Mouse (Mus musculus): ENCODE results near the gene Tex29. TPM values are rescaled to one million over a fixed set of nuclear protein-coding genes. Genes with fewer than 3 reads are reported as not detected.

The Tex29 gene
- polyA plus RNA-seq (2014; fragmentation: Nextera tagmentation; extraction: Ambion mirVana) = not detected in 2 replicates

DNA sequence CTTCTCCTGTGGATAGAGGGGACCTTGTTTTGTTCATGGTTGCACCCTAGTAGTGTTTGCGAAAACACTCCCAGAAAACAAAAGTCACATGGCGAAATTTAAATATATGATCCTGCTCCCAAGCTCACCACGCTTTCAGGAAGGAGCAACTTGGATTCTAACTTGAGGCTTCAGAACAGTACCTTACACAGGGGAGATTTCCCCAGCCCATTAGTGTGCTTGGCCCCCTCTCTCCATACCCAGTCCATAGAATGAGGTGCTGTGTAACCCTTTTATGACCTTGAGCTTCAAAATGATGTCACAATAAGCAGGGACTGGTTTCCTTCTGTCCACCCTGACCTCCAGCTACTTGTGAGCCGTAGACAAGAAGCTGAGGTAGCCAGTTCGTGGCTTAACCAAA lies at the start of gene Tex29:
Tex29 (plus strand) TSS at position 301 of the 400 bp plus-strand sequence.
- no peak within 1 kb of the TSS for H3K4me2 ChIP-seq (ENCODE audit: low read depth, low read length)
- no peak for ATAC-seq (replicated peaks; ENCODE audit: insufficient number of reproducible peaks, low FRiP score, low TSS enrichment, low read depth)

DNA sequence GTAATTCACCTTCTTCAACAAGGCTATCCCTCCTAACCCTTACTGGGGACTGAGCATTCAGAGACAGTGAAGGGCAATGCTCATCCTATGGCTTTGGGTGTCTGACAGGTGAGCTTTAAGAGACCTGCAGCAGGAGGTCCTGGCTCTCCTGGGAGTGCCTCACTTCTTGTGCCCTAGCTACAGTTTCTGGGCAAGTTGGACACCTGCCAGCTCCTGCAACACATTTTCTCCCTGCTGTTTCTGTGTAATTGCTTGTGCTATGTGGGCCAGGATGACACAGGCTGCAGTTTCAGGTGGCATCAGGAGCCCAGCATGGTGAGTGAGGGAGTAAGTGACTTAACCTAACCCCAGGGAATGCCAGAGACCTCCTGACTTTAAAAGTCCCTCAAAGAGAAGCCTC lies 45.3 kb upstream of the Tex29 start:
- Histone ChIP-seq H3K4me1 (ENCODE audit: control insufficient read depth, insufficient read depth, low read length) (no peaks in the 10 kb centered on the region), H3K9me3 (replicated peaks; ENCODE audit: control insufficient read depth, low read length) (no peaks in the 10 kb centered on the region), H3K4me2 (ENCODE audit: low read depth, low read length) (no peak overlapping the region), H3K36me3 (replicated peaks; ENCODE audit: control insufficient read depth, insufficient read depth, low read depth, low read length) (no peaks in the 10 kb centered on the region), H3K27me3 (ENCODE audit: control insufficient read depth, insufficient read depth, low read length) (no peaks in the 10 kb centered on the region), H3K27ac (replicated peaks; ENCODE audit: low read depth, low read length) (no peak overlapping the region), H3K4me3 (ENCODE audit: low read depth, low read length) (no peak overlapping the region), H3K9ac (replicated peaks; ENCODE audit: low read length) (no peak overlapping the region)
- ATAC-seq (replicated peaks; ENCODE audit: insufficient number of reproducible peaks, low FRiP score, low TSS enrichment, low read depth) = no peak
- DNase-seq (ENCODE audit: low spot score) = no peak

More for the DNA sequence above, at the start of gene Tex29:
- Histone ChIP-seq H3K27me3 (ENCODE audit: control insufficient read depth, insufficient read depth, low read length) (no peaks in the 10 kb centered on the region), H3K27ac (replicated peaks; ENCODE audit: low read depth, low read length) (no peak within 1 kb of the TSS), H3K9ac (replicated peaks; ENCODE audit: low read length) (no peak within 1 kb of the TSS), H3K4me1 (ENCODE audit: control insufficient read depth, insufficient read depth, low read length) (no peaks in the 10 kb centered on the region), H3K9me3 (replicated peaks; ENCODE audit: control insufficient read depth, low read length) (no peaks in the 10 kb centered on the region), H3K36me3 (replicated peaks; ENCODE audit: control insufficient read depth, insufficient read depth, low read depth, low read length) (no peaks in the 10 kb centered on the region), H3K4me3 (ENCODE audit: low read depth, low read length) (no peak within 1 kb of the TSS)
- no peak for DNase-seq (ENCODE audit: low spot score)
- 85% methylated on average over 5 of the region's 5 CpGs for WGBS

DNA sequence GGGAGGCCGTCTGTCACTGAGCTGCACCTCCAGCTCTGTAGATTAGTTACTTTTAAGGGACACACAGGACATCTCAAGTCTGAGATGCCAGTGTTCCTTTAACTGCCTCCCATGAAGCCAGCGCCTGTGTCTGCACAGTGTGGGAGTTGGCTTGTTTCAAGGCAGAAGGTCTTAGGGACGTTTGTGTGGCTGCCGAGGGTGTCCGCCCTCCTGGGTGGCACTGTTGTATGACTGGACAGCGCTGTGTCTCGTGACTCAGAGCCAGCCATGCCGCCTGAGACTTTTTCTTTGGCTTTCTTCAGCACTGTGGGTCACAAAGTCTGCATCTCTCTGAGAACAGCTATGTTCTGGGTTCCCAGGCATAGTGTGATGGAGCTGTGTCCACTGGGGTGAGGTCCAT lies 43.1 kb upstream of the Tex29 start:
- H3K36me3 ChIP-seq (replicated peaks; ENCODE audit: control insufficient read depth, insufficient read depth, low read depth, low read length) = no peaks in the 10 kb centered on the region
- H3K9me3 ChIP-seq (replicated peaks; ENCODE audit: control insufficient read depth, low read length) = no peaks in the 10 kb centered on the region
- WGBS = 89% methylated on average over 8 of the region's 8 CpGs
- no peak overlapping the region for H3K4me2 ChIP-seq (ENCODE audit: low read depth, low read length)
- H3K27me3 ChIP-seq (ENCODE audit: control insufficient read depth, insufficient read depth, low read length) = no peaks in the 10 kb centered on the region
- H3K4me3 ChIP-seq (ENCODE audit: low read depth, low read length) = no peak overlapping the region
- no peak overlapping the region for H3K27ac ChIP-seq (replicated peaks; ENCODE audit: low read depth, low read length)
- DNase-seq (ENCODE audit: low spot score) = no peak
- ATAC-seq (replicated peaks; ENCODE audit: insufficient number of reproducible peaks, low FRiP score, low TSS enrichment, low read depth) = no peak
- H3K4me1 ChIP-seq (ENCODE audit: control insufficient read depth, insufficient read depth, low read length) = no peaks in the 10 kb centered on the region
- no peak overlapping the region for H3K9ac ChIP-seq (replicated peaks; ENCODE audit: low read length)

DNA sequence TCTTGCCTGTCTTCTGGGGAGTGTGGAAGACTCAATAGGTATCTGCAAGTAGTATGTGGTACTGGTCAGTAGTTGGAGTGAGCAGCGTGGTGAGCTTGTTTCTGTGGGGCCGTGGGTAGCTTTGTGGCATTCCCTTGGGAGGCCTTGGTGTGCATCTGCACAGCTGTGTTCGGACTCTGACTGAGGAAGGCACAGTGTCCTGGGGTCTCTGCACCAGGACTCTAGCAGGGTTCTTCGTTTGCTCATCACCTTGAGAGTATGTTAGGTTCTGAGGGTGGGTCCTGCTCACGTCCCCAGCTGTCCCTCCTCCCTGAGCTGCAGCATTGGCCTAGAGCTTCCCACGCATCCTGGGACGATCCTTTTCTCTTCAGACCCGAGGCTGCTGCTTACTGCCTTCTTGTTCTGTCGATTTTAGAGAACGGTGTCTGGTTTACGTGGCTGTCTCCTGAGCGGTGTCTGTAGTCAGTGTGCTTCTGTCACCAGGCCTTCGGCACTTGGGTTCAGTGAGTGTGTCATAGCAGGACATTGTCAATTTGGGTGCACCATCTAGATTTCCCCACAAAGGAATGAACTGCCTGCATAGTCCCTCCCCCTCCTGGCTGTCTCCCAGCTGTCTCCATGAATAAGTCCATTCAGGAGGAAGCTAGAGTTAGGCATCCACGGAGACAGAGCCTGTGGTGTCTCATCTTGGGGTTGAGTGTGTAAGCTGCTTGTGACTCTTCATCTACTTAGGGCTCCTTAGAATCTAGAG lies 42.4 kb upstream of the Tex29 start:
- no peaks in the 10 kb centered on the region; the same call in 1 of the 2 replicates for H3K36me3 ChIP-seq (replicated peaks; ENCODE audit: control insufficient read depth, insufficient read depth, low read depth, low read length)
- H3K27ac ChIP-seq (replicated peaks; ENCODE audit: low read depth, low read length) = no peak overlapping the region
- no peak for ATAC-seq (replicated peaks; ENCODE audit: insufficient number of reproducible peaks, low FRiP score, low TSS enrichment, low read depth)

DNA sequence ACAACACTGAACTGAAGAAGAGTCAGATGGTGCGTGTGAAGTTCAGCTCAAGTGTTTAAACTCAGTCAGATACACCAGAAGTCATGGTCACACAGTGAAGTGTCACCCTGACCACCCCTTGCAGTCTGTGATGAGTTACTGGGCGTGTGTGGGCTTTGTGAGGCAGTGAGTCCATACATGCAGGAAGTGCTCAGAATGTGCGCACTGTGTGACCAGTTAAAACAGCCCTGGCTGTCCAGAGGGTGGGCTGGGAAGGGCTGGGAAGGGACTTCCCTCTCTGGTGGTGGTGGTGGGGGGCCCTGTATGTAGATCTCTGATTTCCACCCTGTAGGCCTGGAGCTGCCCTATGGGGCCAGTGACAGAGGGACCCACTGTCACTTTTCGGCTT lies 41.8 kb upstream of the Tex29 start:
- Histone ChIP-seq H3K36me3 (replicated peaks; ENCODE audit: control insufficient read depth, insufficient read depth, low read depth, low read length) (no peaks in the 10 kb centered on the region; the same call in 1 of the 2 replicates), H3K27me3 (ENCODE audit: control insufficient read depth, insufficient read depth, low read length) (no peaks in the 10 kb centered on the region), H3K4me2 (ENCODE audit: low read depth, low read length) (no peak overlapping the region), H3K9me3 (replicated peaks; ENCODE audit: control insufficient read depth, low read length) (no peaks in the 10 kb centered on the region), H3K27ac (replicated peaks; ENCODE audit: low read depth, low read length) (no peak overlapping the region), H3K4me1 (ENCODE audit: control insufficient read depth, insufficient read depth, low read length) (no peaks in the 10 kb centered on the region), H3K4me3 (ENCODE audit: low read depth, low read length) (no peak overlapping the region), H3K9ac (replicated peaks; ENCODE audit: low read length) (no peak overlapping the region)
- no peak for DNase-seq (ENCODE audit: low spot score)
- 76% methylated on average over 4 of the region's 4 CpGs for WGBS
- no peak for ATAC-seq (replicated peaks; ENCODE audit: insufficient number of reproducible peaks, low FRiP score, low TSS enrichment, low read depth)

More for the DNA sequence above, 42.4 kb upstream of the Tex29 start:
- Histone ChIP-seq H3K27me3 (ENCODE audit: control insufficient read depth, insufficient read depth, low read length) (no peaks in the 10 kb centered on the region), H3K9ac (replicated peaks; ENCODE audit: low read length) (no peak overlapping the region), H3K4me3 (ENCODE audit: low read depth, low read length) (no peak overlapping the region), H3K4me1 (ENCODE audit: control insufficient read depth, insufficient read depth, low read length) (no peaks in the 10 kb centered on the region), H3K9me3 (replicated peaks; ENCODE audit: control insufficient read depth, low read length) (no peaks in the 10 kb centered on the region), H3K4me2 (ENCODE audit: low read depth, low read length) (no peak overlapping the region)
- 78% methylated on average over 14 of the region's 14 CpGs for WGBS
- DNase-seq (ENCODE audit: low spot score) = no peak

DNA sequence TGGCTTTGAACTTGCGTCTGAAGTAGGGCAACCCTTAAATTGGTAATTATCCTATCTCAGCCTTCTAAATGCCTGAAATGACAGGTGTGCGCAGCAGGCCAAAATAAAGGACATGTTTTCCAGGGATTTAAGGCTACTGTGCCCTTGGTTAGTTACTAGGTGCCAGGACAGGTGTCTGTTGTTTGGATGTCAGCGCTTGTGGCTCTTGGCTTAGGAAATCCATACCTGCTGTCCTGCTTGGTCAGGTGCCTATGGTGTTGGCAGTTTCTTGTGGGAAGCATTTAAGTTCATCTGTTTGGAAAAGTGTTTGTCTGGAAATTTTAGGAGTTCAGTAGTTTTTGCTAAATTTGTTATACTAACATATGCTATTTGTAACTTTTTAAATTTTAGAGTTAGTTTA lies 41.2 kb upstream of the Tex29 start:
- Histone ChIP-seq H3K4me3 (ENCODE audit: low read depth, low read length) (no peak overlapping the region), H3K9ac (replicated peaks; ENCODE audit: low read length) (no peak overlapping the region), H3K9me3 (replicated peaks; ENCODE audit: control insufficient read depth, low read length) (no peaks in the 10 kb centered on the region), H3K4me2 (ENCODE audit: low read depth, low read length) (no peak overlapping the region), H3K27me3 (ENCODE audit: control insufficient read depth, insufficient read depth, low read length) (no peaks in the 10 kb centered on the region), H3K27ac (replicated peaks; ENCODE audit: low read depth, low read length) (no peak overlapping the region), H3K36me3 (replicated peaks; ENCODE audit: control insufficient read depth, insufficient read depth, low read depth, low read length) (no peaks in the 10 kb centered on the region; the same call in 1 of the 2 replicates), H3K4me1 (ENCODE audit: control insufficient read depth, insufficient read depth, low read length) (no peaks in the 10 kb centered on the region)
- ATAC-seq (replicated peaks; ENCODE audit: insufficient number of reproducible peaks, low FRiP score, low TSS enrichment, low read depth) (no peak), DNase-seq (ENCODE audit: low spot score) (no peak)
- 91% methylated on average over 3 of the region's 3 CpGs for WGBS

DNA sequence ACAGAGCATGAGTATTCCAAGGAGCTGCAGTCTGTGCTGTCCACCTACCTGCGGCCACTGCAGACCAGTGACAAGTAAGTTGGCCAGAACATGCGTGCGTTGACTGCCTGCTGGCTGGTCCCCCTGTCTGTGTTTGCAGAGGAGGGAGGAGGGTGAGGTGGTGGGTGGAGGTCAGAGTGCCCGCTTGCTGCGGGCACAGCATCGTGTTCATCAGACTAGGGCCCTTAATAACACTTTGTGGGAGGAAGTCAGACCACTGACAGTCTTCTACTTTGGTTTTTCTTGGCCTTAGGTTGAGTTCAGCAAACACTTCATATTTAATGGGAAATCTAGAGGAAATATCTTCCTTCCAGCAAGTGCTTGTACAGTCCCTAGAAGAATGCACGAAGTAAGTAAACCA lies 39.8 kb upstream of the Tex29 start:
- Histone ChIP-seq H3K27ac (replicated peaks; ENCODE audit: low read depth, low read length) (no peak overlapping the region), H3K4me3 (ENCODE audit: low read depth, low read length) (no peak overlapping the region), H3K4me2 (ENCODE audit: low read depth, low read length) (no peak overlapping the region), H3K9me3 (replicated peaks; ENCODE audit: control insufficient read depth, low read length) (no peaks in the 10 kb centered on the region), H3K4me1 (ENCODE audit: control insufficient read depth, insufficient read depth, low read length) (no peaks in the 10 kb centered on the region), H3K9ac (replicated peaks; ENCODE audit: low read length) (no peak overlapping the region), H3K27me3 (ENCODE audit: control insufficient read depth, insufficient read depth, low read length) (no peaks in the 10 kb centered on the region), H3K36me3 (replicated peaks; ENCODE audit: control insufficient read depth, insufficient read depth, low read depth, low read length) (peaks cover 2% of the 10 kb centered on the region; the same call in 1 of the 2 replicates)
- 95% methylated on average over 7 of the region's 7 CpGs for WGBS
- ATAC-seq (replicated peaks; ENCODE audit: insufficient number of reproducible peaks, low FRiP score, low TSS enrichment, low read depth) (no peak), DNase-seq (ENCODE audit: low spot score) (no peak)

DNA sequence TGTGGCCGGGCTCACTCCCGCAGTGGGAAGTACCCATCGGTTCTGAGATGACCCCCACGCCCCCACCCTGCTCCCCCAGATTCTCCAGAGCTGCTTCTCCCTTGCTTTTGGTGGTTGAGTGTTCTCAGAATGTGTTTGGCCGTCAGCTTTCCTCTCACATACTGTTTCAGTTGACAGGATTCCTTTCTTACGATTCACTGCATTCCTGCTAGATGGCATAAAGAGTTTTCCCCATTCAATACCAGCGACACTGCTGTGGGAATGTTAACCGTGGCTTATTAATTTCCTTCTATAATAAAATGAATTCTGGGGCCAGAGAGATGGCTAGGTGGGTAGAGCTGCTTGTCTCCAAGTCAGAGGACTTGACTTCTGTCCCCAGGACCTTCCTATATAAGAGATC lies 38.7 kb upstream of the Tex29 start:
- Histone ChIP-seq H3K36me3 (replicated peaks; ENCODE audit: control insufficient read depth, insufficient read depth, low read depth, low read length) (peaks cover 2% of the 10 kb centered on the region; the same call in 1 of the 2 replicates), H3K9ac (replicated peaks; ENCODE audit: low read length) (no peak overlapping the region), H3K4me2 (ENCODE audit: low read depth, low read length) (no peak overlapping the region), H3K4me3 (ENCODE audit: low read depth, low read length) (no peak overlapping the region), H3K4me1 (ENCODE audit: control insufficient read depth, insufficient read depth, low read length) (no peaks in the 10 kb centered on the region), H3K9me3 (replicated peaks; ENCODE audit: control insufficient read depth, low read length) (no peaks in the 10 kb centered on the region), H3K27ac (replicated peaks; ENCODE audit: low read depth, low read length) (no peak overlapping the region), H3K27me3 (ENCODE audit: control insufficient read depth, insufficient read depth, low read length) (no peaks in the 10 kb centered on the region)
- ATAC-seq (replicated peaks; ENCODE audit: insufficient number of reproducible peaks, low FRiP score, low TSS enrichment, low read depth) (no peak), DNase-seq (ENCODE audit: low spot score) (no peak)
- WGBS = 78% methylated on average over 8 of the region's 8 CpGs

All from embryonic facial prominence, embryonic 11.5 days (tissue).